Mouse (Mus musculus): ENCODE results near the gene Rab4a. TPM values are rescaled to one million over a fixed set of nuclear protein-coding genes. Genes with fewer than 3 reads are reported as not detected.

Rab4a gene
- polyA plus RNA-seq, 1 experiment from 2014 or later = 64.0 TPM

GRCm38 (mm10) chr8:123842086-123842485 is 36.3 kb downstream of the Rab4a start:
- WGBS = 91% methylated on average over 12 of the region's 12 CpGs
- no peaks in the 10 kb centered on the region for H3K4me1 ChIP-seq (replicated peaks)
- ATAC-seq = no peak
- peaks cover 14% of the 10 kb centered on the region for H3K36me3 ChIP-seq
- H3K4me2 ChIP-seq (replicated peaks) = no peak overlapping the region
- no peaks in the 10 kb centered on the region; the same call in 1 of the 2 replicates for H3K9me3 ChIP-seq
- H3K4me3 ChIP-seq (replicated peaks) = no peak overlapping the region
- H3K9ac ChIP-seq (replicated peaks) = no peak overlapping the region
- no peaks in the 10 kb centered on the region for H3K27me3 ChIP-seq
- H3K27ac ChIP-seq = no peak overlapping the region

GRCm38 (mm10) chr8:123844341-123844740 is 38.6 kb downstream of the Rab4a start:
- H3K36me3 ChIP-seq = peaks cover 7% of the 10 kb centered on the region; the same call in 1 of the 2 replicates
- no peak for ATAC-seq
- WGBS = 89% methylated on average over 7 of the region's 7 CpGs
- H3K4me2 ChIP-seq (replicated peaks) = no peak overlapping the region
- H3K9me3 ChIP-seq = no peaks in the 10 kb centered on the region
- H3K27me3 ChIP-seq = no peaks in the 10 kb centered on the region
- H3K27ac ChIP-seq = no peak overlapping the region
- no peaks in the 10 kb centered on the region for H3K4me1 ChIP-seq (replicated peaks)
- H3K4me3 ChIP-seq (replicated peaks) = no peak overlapping the region
- no peak overlapping the region for H3K9ac ChIP-seq (replicated peaks)

GRCm38 (mm10) chr8:123845114-123845513 is 39.3 kb downstream of the Rab4a start:
- no peak overlapping the region for H3K27ac ChIP-seq
- H3K9me3 ChIP-seq = no peaks in the 10 kb centered on the region
- WGBS = 93% methylated on average over 13 of the region's 13 CpGs
- H3K36me3 ChIP-seq = peaks cover 7% of the 10 kb centered on the region; the same call in 1 of the 2 replicates
- no peaks in the 10 kb centered on the region for H3K4me1 ChIP-seq (replicated peaks)
- H3K9ac ChIP-seq (replicated peaks) = no peak overlapping the region
- no peak overlapping the region for H3K4me2 ChIP-seq (replicated peaks)
- H3K27me3 ChIP-seq = no peaks in the 10 kb centered on the region
- no peak overlapping the region for H3K4me3 ChIP-seq (replicated peaks)
- ATAC-seq = no peak

DNA sequence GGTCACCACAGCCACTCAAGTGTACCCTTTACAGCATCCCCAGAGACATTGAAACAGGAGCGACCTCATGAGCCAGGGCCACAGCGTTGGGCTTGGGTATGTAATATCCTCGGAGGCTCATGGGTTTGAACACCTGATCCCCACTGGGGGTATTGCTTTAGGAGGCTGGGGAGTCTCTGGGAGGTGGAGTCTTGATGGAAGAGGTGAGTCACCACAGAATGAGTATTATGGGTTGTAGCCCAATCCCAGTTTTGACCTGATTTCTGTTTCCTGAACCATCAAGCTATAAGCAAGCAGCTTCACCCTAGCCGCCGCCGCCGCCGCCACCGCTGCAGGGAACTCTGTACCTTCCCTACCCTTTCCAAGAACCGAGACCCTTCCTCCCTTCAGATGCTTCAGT is 40.2 kb downstream of the Rab4a start:
- 93% methylated on average over 10 of the region's 10 CpGs for WGBS

GRCm38 (mm10) chr8:123846509-123846908 is 40.7 kb downstream of the Rab4a start:
- H3K36me3 ChIP-seq = 0 out of 2 replicates have a peak, but pooled peaks cover 4% of the 10 kb centered on the region
- no peak for ATAC-seq

More for the DNA sequence above, 40.2 kb downstream of the Rab4a start:
- H3K4me2 ChIP-seq (replicated peaks) = no peak overlapping the region
- no peak for ATAC-seq
- H3K27ac ChIP-seq = no peak overlapping the region
- peaks cover 7% of the 10 kb centered on the region; the same call in 1 of the 2 replicates for H3K36me3 ChIP-seq
- no peaks in the 10 kb centered on the region for H3K4me1 ChIP-seq (replicated peaks)
- H3K4me3 ChIP-seq (replicated peaks) = no peak overlapping the region
- no peaks in the 10 kb centered on the region for H3K27me3 ChIP-seq
- no peaks in the 10 kb centered on the region for H3K9me3 ChIP-seq
- H3K9ac ChIP-seq (replicated peaks) = no peak overlapping the region

DNA sequence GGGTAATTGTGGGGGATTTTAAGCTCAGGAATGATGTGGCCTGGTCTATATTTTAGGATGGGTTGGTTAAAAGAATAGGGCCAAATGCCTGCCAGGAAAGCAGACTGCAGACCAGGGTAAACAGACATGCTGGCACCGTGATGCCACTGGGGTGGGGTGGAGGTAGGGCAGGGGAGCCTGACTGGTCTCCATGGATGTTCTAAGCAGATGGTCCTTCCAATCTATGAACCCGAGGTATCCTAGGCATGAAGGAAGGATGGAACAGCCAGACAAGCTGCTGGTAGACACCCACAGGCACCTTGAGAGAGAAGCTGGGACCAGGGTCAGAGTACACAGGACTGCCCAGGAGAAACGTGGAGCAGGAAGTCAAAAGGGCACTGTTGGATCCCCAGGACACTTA is 41.8 kb downstream of the Rab4a start:
- Histone ChIP-seq H3K27ac (no peak overlapping the region), H3K9ac (replicated peaks) (no peak overlapping the region), H3K4me1 (replicated peaks) (no peaks in the 10 kb centered on the region), H3K4me2 (replicated peaks) (no peak overlapping the region), H3K4me3 (replicated peaks) (no peak overlapping the region), H3K27me3 (no peaks in the 10 kb centered on the region), H3K9me3 (no peaks in the 10 kb centered on the region), H3K36me3 (0 out of 2 replicates have a peak, but pooled peaks cover 4% of the 10 kb centered on the region)
- ATAC-seq = no peak
- 75% methylated on average over 3 of the region's 3 CpGs for WGBS

More at GRCm38 (mm10) chr8:123846509-123846908, 40.7 kb downstream of the Rab4a start:
- Histone ChIP-seq H3K9ac (replicated peaks) (no peak overlapping the region), H3K4me1 (replicated peaks) (no peaks in the 10 kb centered on the region), H3K4me3 (replicated peaks) (no peak overlapping the region), H3K27me3 (no peaks in the 10 kb centered on the region), H3K9me3 (no peaks in the 10 kb centered on the region), H3K4me2 (replicated peaks) (no peak overlapping the region), H3K27ac (no peak overlapping the region)
- 93% methylated on average over 11 of the region's 12 CpGs for WGBS

GRCm38 (mm10) chr8:123849352-123849751 is 43.6 kb downstream of the Rab4a start:
- H3K4me1 ChIP-seq (replicated peaks) = no peaks in the 10 kb centered on the region
- H3K9ac ChIP-seq (replicated peaks) = no peak overlapping the region
- ATAC-seq = no peak
- 0 out of 2 replicates have a peak, but pooled peaks cover 4% of the 10 kb centered on the region for H3K36me3 ChIP-seq
- 91% methylated on average over 4 of the region's 4 CpGs for WGBS
- H3K27me3 ChIP-seq = no peaks in the 10 kb centered on the region
- H3K9me3 ChIP-seq = no peaks in the 10 kb centered on the region
- H3K27ac ChIP-seq = no peak overlapping the region
- H3K4me3 ChIP-seq (replicated peaks) = no peak overlapping the region
- H3K4me2 ChIP-seq (replicated peaks) = no peak overlapping the region

- Histone ChIP-seq H3K4me3 (replicated peaks) (no peak overlapping the region), H3K4me1 (replicated peaks) (no peaks in the 10 kb centered on the region), H3K27ac (no peak overlapping the region), H3K4me2 (replicated peaks) (no peak overlapping the region), H3K27me3 (no peaks in the 10 kb centered on the region), H3K36me3 (no peaks in the 10 kb centered on the region), H3K9me3 (no peaks in the 10 kb centered on the region), H3K9ac (replicated peaks) (no peak overlapping the region)
- 71% methylated on average over 5 of the region's 5 CpGs for WGBS
- ATAC-seq = no peak
Measured at GRCm38 (mm10) chr8:123851590-123851989, 45.8 kb downstream of the Rab4a start.

DNA sequence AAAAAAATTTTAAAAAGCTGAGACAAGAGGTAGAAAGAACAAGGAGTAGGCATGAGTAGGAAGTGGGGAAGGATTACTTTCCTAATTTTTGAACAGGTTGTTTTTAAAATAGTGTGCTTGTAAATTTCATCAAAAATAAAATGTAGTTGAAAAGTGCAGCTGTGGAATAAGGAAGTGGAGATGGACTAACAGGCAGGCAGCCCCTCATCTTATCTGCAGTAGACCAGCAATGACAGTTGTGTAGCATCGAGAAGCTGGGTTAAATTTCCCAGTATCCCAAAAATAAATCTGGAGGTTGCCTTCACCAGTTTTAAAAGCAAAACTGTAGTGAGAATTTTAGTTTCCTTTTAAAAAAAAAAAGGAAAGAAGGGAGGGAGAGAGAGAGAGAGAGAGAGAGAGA is 48.5 kb downstream of the Rab4a start:
- Histone ChIP-seq H3K36me3 (no peaks in the 10 kb centered on the region), H3K4me2 (replicated peaks) (no peak overlapping the region), H3K9me3 (no peaks in the 10 kb centered on the region), H3K27me3 (no peaks in the 10 kb centered on the region), H3K4me1 (replicated peaks) (peaks cover 16% of the 10 kb centered on the region), H3K4me3 (replicated peaks) (no peak overlapping the region), H3K27ac (no peak overlapping the region), H3K9ac (replicated peaks) (no peak overlapping the region)
- 95% methylated on average over 1 of the region's 1 CpGs for WGBS
- no peak for ATAC-seq

DNA sequence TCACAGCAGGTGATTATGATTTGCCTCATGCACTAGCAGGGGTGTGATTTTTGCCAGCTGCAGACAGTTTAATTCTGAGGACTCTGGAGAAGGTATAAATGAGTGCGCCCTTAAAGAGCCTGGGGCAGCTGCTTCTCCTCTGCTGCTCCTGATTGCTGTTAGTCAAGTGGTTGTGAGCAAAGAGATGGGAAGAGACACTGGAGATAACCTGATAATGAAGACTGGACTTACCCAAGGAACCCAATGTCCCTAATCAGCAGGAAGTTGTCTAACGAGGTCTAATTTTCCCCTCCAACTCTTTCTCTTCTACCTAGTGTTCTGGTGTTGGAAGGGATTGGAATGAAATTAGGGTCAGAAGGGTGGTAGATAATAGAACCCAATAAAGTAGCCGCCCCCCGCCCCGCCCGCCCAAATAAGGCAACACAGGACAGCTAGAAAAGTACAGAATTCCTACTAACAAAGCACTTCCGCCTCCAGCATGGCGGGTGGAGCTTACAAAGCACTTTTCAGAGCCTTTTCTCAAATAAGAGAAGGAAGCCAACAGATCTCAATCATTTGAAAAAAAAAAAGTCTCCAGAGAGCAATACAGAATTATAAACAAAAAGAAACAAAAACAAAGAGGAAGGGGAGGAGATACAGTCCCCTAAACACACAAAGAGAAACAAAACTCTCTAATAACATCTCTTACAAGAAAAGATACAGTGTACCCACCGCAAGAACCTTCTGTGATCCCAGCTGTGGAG is 49.1 kb downstream of the Rab4a start:
- H3K4me1 ChIP-seq (replicated peaks) = peaks cover 16% of the 10 kb centered on the region
- no peaks in the 10 kb centered on the region for H3K27me3 ChIP-seq
- H3K4me2 ChIP-seq (replicated peaks) = no peak overlapping the region
- H3K27ac ChIP-seq = no peak overlapping the region
- ATAC-seq = no peak
- no peak overlapping the region for H3K4me3 ChIP-seq (replicated peaks)
- H3K36me3 ChIP-seq = no peaks in the 10 kb centered on the region
- no peak overlapping the region for H3K9ac ChIP-seq (replicated peaks)
- WGBS = 93% methylated on average over 9 of the region's 9 CpGs
- no peaks in the 10 kb centered on the region for H3K9me3 ChIP-seq

DNA sequence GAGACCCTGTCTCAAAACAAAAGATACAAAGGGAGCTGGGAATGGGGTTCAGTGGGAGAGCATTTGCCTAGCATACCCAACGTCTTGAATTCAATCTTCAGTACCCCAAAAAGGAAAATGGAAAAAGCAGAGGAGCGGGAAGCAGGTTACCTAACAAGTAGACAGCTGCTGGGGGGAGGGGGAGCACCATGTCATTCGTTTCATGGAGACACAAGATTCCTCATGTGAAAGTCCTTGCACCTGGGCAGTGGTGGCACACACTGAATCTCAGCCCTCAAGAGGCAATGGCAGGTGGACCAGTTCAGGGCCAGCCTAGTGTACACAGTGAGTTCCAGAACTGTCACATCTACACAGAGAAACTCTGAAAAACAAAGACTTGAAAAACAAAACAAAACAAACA is 51.6 kb downstream of the Rab4a start:
- H3K9me3 ChIP-seq = no peaks in the 10 kb centered on the region
- no peak overlapping the region for H3K27ac ChIP-seq
- 0 out of 2 replicates have a peak overlapping the region, but pooled peaks have one; percentile 91 for H3K4me3 ChIP-seq (replicated peaks)
- no peaks in the 10 kb centered on the region for H3K36me3 ChIP-seq
- H3K9ac ChIP-seq (replicated peaks) = no peak overlapping the region
- H3K4me1 ChIP-seq (replicated peaks) = peaks cover 16% of the 10 kb centered on the region
- 69% methylated on average over 3 of the region's 3 CpGs for WGBS
- H3K27me3 ChIP-seq = peaks cover 15% of the 10 kb centered on the region; the same call in 1 of the 2 replicates
- ATAC-seq = no peak
- peak overlapping the region; percentile 86; the same call in 1 of the 2 replicates for H3K4me2 ChIP-seq (replicated peaks)

- Histone ChIP-seq H3K9me3 (no peaks in the 10 kb centered on the region), H3K27me3 (peaks cover 24% of the 10 kb centered on the region; the same call in 1 of the 2 replicates), H3K4me3 (replicated peaks) (peak overlapping the region; percentile 91), H3K4me1 (replicated peaks) (peaks cover 16% of the 10 kb centered on the region), H3K9ac (replicated peaks) (peak overlapping the region; percentile 82), H3K27ac (peak overlapping the region; percentile 81; the same call in 1 of the 2 replicates), H3K36me3 (no peaks in the 10 kb centered on the region), H3K4me2 (replicated peaks) (peak overlapping the region; percentile 86)
- under 1% methylated on average over 17 of the region's 17 CpGs for WGBS
- ATAC-seq = peak; percentile 43
Measured at GRCm38 (mm10) chr8:123858574-123858940, 52.8 kb downstream of the Rab4a start.
